Mouse (Mus musculus): ENCODE measurements around the gene Igbp1b.

Igbp1b gene

DNA sequence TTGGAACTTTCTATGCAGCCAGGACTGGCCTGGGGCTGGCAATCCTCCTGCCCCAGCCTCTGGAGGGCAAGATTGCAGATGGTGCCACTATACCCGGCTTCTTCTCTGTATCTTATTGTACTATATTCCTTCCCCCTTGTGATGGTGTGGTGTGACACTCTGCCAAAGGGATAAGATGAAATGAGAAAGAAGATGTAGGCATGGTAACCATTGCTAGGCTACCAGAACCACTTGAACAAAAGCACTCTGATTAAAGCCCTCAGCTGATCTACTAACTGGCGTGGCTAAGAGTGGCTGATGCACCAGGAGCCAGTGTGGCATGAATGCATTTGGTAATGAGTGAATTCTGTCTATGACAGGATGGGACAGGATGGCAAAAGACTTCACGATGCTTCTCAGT lies at the start of gene Igbp1b:
Gene Igbp1b (minus strand): TSS at position 29 of the 400 bp plus-strand sequence.
- no peak for DNase-seq

GRCm38 (mm10) chr6:138682959-138683358 lies 24.6 kb upstream of the Igbp1b start:
- no peak for DNase-seq

GRCm38 (mm10) chr6:138672704-138673141 lies 14.4 kb upstream of the Igbp1b start:
- no peak for DNase-seq

DNA sequence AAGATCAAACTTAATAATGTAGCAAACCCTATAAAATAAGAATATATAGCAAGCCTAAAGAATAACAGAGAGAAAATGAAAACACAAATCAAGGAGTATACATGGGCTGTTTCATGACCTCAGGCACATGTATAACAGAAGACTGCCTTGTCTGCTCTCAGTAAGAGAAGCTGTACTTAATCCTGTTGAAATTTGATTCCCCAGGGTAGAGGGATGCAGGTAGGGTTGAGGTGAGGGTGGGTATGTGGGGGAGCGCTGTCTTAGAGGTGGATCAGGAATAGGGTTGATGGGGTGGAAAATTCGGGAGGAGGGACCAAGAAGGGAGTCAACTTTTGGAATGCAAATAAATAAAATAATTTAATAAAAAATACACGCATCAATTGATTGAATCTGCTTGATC lies 7.1 kb upstream of the Igbp1b start:
- DNase-seq, result no peak

DNA sequence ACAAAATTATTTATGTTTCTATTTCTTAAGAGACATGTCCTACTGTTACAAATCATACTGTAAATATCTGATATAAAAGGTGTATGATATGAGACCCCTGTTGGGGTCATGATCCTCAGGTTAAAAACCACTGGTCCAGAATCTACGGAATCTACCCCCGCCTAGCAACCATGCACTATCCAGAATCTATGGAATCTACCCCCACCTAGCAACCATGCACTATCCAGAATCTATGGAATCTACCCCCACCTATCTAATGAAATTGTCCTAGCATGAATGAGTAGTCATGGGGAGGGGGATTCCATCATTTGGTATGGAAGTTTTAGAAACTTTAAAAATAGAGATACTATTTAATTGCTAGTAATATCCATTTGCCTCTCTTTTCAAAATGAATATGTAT lies 12.7 kb downstream of the Igbp1b start:
- DNase-seq, result no peak

DNA sequence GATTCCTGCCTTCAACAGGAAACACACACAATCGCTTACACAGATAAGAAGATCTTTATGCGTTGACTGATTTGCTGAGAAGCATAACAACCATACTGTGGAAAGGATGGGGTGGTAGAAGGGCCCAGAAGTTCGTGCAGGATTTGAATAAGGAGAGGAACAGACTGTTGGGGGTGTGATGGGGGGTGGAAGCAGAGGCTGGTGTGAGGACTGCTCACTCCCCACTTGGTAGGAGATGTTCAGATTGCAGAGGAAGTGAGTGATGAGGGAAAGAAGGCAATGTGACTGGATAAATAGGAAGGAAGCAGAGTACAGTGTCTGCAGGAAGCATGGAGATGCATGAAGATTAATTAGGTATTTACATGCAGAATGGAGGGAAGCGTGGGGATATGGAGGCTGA lies 19.0 kb downstream of the Igbp1b start:
- no peak for DNase-seq

GRCm38 (mm10) chr6:138620786-138621185 lies 37.6 kb downstream of the Igbp1b start:
- DNase-seq, result no peak

DNA sequence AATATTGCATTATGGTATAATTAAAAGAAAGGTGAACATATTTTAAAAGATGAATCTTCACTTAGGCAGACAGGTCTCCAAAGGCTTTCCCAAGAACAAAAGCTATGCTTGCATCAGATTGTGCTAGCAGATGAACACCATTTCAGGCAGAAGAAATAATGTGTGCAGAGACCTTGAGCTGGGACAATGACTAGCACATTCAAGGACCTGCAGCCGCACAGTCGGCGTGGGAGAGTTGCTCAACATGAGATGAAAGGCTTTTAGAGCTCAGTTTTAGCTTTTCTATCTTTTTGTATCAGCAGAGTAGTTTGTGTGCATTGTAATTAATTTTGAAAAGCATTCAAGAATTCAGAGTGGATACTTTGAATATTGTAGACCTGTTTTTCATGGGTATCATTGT lies 39.9 kb downstream of the Igbp1b start:
- DNase-seq, result no peak
